Mouse (Mus musculus) liver, adult (tissue): Measurements from ENCODE around the gene Olfr1484.
"Not testable (repeated sequence)": the region's sequence is repeated elsewhere in the genome, so short reads cannot be mapped to it uniquely, and the experiment has no call there.

Source experiments
- GATA4 ChIP-seq: IDR thresholded peaks from 2 replicates; pipeline ENCODE4 v1.6.1; 2014; ENCODE audit warnings: mild to moderate bottlenecking, low read length; ENCODE audit not compliant: insufficient replicate concordance

Olfr1484 gene

DNA sequence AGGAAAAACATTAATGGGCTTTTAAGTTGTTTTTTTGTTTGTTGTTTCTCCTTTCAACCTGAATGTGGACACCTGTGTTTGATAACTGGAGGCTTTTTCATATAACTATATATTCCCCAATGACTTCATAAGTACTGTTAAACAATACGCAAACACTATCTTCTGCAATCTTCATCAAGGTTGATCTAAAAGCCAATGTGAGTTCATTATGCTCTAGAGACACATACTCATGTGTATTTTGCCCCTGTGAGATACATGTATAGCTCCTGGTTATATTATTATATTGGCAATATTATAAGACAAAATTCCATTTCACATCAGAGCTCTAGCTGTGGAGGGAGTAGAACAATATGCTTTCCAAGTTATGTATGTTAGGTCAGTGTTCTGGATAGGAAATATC lies at the start of gene Olfr1484:
TSS of gene Olfr1484 (plus strand) at position 301 of the 400 bp plus-strand sequence.
- TF ChIP-seq GATA4, result no peak

DNA sequence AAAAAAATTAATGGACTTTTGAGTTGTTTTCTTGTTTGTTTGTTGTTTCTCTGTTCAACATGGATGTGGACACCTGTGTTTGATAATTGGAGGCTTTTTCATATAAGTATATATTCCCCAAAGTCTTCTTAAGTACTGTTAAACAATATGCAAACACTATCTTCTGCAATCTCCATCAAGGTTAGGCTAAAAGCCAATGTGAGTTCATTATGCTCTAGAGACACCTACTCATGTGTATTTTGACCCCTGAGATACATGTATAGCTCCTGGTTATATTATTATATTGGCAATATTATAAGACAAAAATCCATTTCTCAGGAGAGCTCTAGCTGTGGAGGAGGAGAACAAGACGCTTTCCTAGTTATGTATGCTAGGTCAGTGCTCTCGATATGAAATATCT lies 33.8 kb downstream of the Olfr1484 start, which contains the start of gene Olfr1487:
TSS of gene Olfr1487 (plus strand) at position 301 of the 400 bp plus-strand sequence.
- not testable (repeated sequence) for TF ChIP-seq GATA4

DNA sequence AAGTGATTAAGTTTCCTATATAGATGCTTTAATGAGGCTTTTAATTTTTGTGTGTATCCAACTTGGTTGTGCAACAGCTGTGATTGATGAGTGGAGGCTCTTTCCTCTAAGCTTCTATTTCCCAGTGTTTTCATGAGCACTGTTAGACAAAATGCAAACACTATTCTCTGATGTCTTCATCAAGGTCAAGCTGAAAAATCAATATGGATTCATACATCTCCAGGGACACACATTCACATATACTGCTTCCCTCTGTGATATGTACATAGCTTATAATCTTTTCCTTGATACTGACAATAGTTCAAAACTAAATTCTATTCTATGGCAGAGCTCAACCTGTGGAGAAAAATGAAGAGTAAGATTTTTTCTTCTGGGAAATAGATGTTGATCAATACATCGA lies 48.0 kb downstream of the Olfr1484 start, which contains the start of gene Olfr1489:
TSS of gene Olfr1489 (plus strand) at position 301 of the 400 bp plus-strand sequence.
- no peak for TF ChIP-seq GATA4
